Mouse (Mus musculus): ENCODE measurements at regions not wholly inside any gene's neighbourhood (a gene's known extent, or its start where the extent isn't known, plus 50 kb on each side); places are given as distances from the start of the nearest gene placed in this dataset.
"Not testable (repeated sequence)": the region's sequence is repeated elsewhere in the genome, so short reads cannot be mapped to it uniquely, and the experiment has no call there.

- no peak for TF ChIP-seq CTCF (conservative IDR thresholded peaks at IDR 0.05)
- no peak overlapping the region for H3K4me3 ChIP-seq
- H3K27ac ChIP-seq, result no peak overlapping the region
- no peak for DNase-seq (ENCODE audit: low spot score in 2 of 2)
Measured at GRCm38 (mm10) chr13:83762484-83762883, 258.6 kb downstream of the Mef2c start.

DNA sequence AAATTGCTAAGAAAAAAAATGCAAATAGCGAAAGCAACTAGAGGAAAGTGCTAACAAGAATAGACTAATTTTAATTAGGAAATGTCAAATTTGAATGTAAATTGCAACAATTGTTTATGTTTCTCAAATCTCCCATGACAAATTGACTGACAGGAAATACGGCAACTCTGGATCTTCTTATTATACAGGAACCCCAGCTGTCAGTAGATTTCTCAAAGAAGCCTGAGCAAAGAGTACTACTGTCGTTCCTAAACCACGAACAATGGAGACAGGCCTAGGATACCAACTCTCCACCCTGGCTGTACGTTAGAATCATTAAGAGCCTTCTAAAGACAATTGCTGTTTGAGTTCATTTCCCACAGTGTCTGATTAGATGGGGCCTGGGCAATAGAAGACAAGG lies 259.5 kb downstream of the Mef2c start:
- H3K27ac ChIP-seq; H3K4me3 ChIP-seq; DNase-seq (ENCODE audit: low spot score in 2 of 2): not testable (repeated sequence)

GRCm38 (mm10) chr13:83785643-83786042 lies 281.8 kb downstream of the Mef2c start:
- no peak for TF ChIP-seq CTCF (conservative IDR thresholded peaks at IDR 0.05)
- Histone ChIP-seq H3K27ac (peak overlapping the region; percentile 36; the same call in 1 of the 2 replicates), H3K4me3 (no peak overlapping the region)
- no peak for DNase-seq (ENCODE audit: low spot score in 2 of 2)

DNA sequence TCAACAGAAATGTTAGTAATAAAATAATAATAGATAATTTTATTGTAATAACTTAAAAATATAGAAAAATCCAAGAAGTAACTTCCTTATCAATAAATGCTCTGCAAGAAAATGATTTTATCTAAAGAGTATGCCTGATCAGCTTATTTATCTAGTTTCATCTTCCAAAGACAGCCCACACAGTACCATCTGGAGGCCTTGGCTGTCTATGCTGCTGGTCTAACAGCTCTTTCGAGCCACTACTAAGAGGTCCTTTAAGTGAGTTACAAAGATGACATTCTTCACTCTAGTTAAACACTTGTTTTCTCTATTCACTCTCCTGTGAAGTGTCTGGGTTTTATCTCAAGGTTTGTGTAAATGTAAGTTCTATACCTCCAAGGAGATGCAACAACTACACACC lies 305.7 kb downstream of the Mef2c start:
- Histone ChIP-seq H3K27ac (no peak overlapping the region), H3K4me3 (no peak overlapping the region)
- no peak for DNase-seq (ENCODE audit: low spot score in 2 of 2)
- TF ChIP-seq CTCF (conservative IDR thresholded peaks at IDR 0.05), result no peak

DNA sequence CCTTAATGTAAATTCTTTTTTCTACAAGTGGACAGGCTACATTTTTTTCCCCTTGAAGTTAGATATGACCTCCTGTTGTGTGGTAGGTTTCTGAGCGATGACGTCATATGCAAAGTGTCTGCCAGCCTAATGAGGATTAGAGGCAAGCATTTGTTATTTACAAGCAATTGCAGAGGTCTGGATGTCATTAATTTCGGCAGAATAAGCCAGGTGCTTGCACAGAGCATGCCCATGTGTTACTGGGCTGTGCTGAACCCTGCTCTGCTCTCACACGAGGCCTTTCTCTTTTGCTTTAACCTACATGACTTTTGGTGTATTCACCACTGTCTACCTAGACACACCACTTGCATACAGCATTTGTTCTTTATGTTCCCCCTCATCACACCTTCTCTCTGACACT lies 316.5 kb downstream of the Mef2c start:
- TF ChIP-seq CTCF (conservative IDR thresholded peaks at IDR 0.05), result no peak
- DNase-seq (ENCODE audit: low spot score in 2 of 2), result no peak
- no peak overlapping the region for H3K4me3 ChIP-seq
- H3K27ac ChIP-seq, result no peak overlapping the region

GRCm38 (mm10) chr13:83820721-83821120 lies 316.9 kb downstream of the Mef2c start:
- H3K27ac ChIP-seq, result no peak overlapping the region
- no peak overlapping the region for H3K4me3 ChIP-seq
- TF ChIP-seq CTCF (conservative IDR thresholded peaks at IDR 0.05), result no peak
- DNase-seq (ENCODE audit: low spot score in 2 of 2), result no peak

- H3K27ac ChIP-seq, result no peak overlapping the region
- DNase-seq (ENCODE audit: low spot score in 2 of 2), result no peak
- no peak overlapping the region for H3K4me3 ChIP-seq
- TF ChIP-seq CTCF (conservative IDR thresholded peaks at IDR 0.05), result no peak
Measured at GRCm38 (mm10) chr13:83824926-83825325, 321.1 kb downstream of the Mef2c start.

DNA sequence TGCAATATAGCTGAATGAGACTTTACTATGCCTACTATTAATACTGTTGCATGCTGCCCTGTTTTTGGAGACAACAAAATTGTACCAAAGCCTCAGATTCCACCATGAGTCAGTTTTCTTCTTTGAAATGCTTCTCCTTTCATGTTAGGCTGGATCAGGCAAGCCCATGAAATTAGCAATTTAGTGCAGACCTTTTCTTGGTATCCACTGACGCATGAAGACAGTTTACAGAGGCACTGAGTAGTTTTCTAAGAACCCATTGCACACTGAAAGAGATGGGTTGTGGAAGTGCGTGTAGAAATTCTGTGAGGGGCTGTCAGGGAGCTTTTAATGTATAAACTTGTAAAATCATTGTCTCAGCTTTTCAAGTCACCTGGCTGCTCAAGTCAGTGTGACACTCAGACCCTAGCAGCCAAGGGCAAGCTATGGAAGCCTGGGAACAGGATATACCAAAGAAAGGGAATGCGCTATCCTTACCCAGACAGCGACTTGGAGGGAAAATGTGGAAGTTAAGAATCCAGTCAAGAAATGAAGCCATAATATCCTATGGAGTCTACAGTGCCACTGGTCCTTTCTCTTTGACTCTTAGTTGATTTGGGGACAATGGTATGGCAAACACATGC lies 323.1 kb downstream of the Mef2c start:
- Histone ChIP-seq H3K4me3 (no peak overlapping the region), H3K27ac (no peak overlapping the region)
- TF ChIP-seq CTCF (conservative IDR thresholded peaks at IDR 0.05), result no peak
- DNase-seq (ENCODE audit: low spot score in 2 of 2), result no peak

- no peak for TF ChIP-seq CTCF (conservative IDR thresholded peaks at IDR 0.05)
- H3K27ac ChIP-seq, result peak overlapping the region; percentile 36; the same call in 1 of the 2 replicates
- H3K4me3 ChIP-seq, result no peak overlapping the region; the same call in 1 of the 2 replicates
- no peak for DNase-seq (ENCODE audit: low spot score in 2 of 2)
Measured at GRCm38 (mm10) chr13:83865932-83866685, 356.0 kb upstream of the Tmem161b start.

DNA sequence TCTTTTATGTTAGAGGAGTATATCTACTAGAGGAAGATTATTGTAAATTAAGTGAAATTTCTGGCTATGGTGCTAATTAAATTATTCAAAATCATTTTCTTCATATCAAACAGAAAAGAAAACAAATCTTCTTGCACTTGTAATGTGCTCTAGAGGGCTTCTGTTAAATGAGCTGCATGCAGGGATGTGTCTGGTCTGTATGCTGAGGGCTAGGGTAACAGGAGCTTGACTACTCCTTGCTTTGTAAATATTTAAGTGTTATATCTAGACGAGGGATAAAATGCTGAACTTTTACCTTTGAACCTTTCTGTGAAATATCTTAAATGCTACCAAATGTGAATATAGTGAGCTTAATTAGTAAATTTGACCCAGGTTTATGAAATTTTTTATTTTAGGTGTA lies 354.9 kb upstream of the Tmem161b start:
- peak overlapping the region; percentile 59 for H3K27ac ChIP-seq
- DNase-seq (ENCODE audit: low spot score in 2 of 2), result no peak
- H3K4me3 ChIP-seq, result no peak overlapping the region
- TF ChIP-seq CTCF (conservative IDR thresholded peaks at IDR 0.05), result no peak

DNA sequence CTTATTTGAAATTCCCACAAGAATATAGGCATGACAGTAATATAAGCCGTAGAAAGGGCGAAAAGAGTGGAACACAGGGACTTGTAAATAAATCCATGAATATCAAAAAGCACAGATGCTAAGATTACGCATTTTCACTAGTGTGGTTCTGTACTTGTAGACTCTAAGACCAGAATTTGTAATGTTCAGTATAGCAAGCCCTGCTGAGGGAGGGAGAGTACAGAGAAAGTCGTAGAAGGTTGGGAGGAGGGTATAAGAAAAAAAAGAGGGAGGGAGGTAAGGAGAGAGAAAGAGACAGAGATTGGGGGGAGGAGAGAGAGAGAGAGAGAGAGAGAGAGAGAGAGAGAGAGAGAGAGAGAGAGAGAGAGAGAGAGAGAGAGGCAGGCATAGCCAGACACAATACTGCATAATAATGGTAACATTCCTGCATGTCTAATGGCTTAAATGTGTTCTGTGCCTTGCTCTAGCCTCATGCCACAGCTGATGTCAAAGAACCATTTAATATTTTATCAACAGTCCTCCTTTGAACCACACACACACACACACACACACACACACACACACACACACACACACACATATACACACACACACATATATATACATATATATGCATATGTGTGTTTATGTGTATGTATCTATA lies 354.1 kb upstream of the Tmem161b start:
- DNase-seq (ENCODE audit: low spot score in 2 of 2), result no peak
- Histone ChIP-seq H3K4me3 (no peak overlapping the region), H3K27ac (peak overlapping the region; percentile 59)
- no peak for TF ChIP-seq CTCF (conservative IDR thresholded peaks at IDR 0.05)

DNA sequence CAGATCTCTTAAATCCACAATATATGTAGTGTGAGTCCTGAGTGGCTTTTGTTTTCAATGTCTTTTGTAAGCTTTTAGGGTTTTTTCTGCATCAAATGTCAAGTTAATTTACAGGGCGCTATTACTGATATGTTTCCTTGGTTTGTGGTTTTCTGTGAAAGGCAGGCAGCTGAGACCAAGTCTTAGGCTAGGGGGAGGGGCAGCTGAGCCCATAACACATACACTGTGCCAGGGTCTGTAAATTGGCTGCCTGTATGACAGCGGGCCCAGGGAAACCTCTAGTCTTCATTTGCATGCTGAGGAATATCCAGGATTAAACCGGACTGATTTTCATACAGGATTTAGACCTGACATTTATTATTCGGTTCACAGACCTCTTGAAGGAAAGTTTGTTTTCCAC lies 353.2 kb upstream of the Tmem161b start:
- H3K4me3 ChIP-seq, result no peak overlapping the region
- peak overlapping the region; percentile 64 for H3K27ac ChIP-seq
- TF ChIP-seq CTCF (conservative IDR thresholded peaks at IDR 0.05), result no peak
- no peak for DNase-seq (ENCODE audit: low spot score in 2 of 2)

- Histone ChIP-seq H3K4me3 (no peak overlapping the region), H3K27ac (peak overlapping the region; percentile 67)
- DNase-seq (ENCODE audit: low spot score in 2 of 2), result no peak
- TF ChIP-seq CTCF (conservative IDR thresholded peaks at IDR 0.05), result no peak
Measured at GRCm38 (mm10) chr13:83872143-83872819, 349.8 kb upstream of the Tmem161b start.
